Mouse (Mus musculus) C2C12 (cell line): Measurements from ENCODE around the gene Anks6. TPM values are rescaled to one million over a fixed set of nuclear protein-coding genes. Genes with fewer than 3 reads are reported as not detected.
"Not testable (repeated sequence)": the region's sequence is repeated elsewhere in the genome, so short reads cannot be mapped to it uniquely, and the experiment has no call there.

Experiments
- H3K27me3 ChIP-seq: one replicate; pipeline ENCODE4 v1.6.1; 2011; ENCODE audit not compliant: control insufficient read depth, insufficient read depth, insufficient read length
- H3K36me3 ChIP-seq: one replicate; pipeline ENCODE4 v1.6.1; 2011; ENCODE audit not compliant: control insufficient read depth, insufficient read depth
- H3K4me3 ChIP-seq: one replicate; pipeline ENCODE4 v1.5.1; 2011; ENCODE audit warnings: mild to moderate bottlenecking, control low read depth; ENCODE audit not compliant: poor library complexity, insufficient read depth, severe bottlenecking
- H3K79me2 ChIP-seq: one replicate; pipeline ENCODE4 v1.6.1; 2011; ENCODE audit not compliant: control insufficient read depth, insufficient read depth
- H3K79me3 ChIP-seq: one replicate; pipeline ENCODE4 v1.6.1; 2011; ENCODE audit warnings: low read depth, control low read depth
- H3ac ChIP-seq: one replicate; pipeline ENCODE3; 2011; ENCODE audit warnings: low read depth; ENCODE audit not compliant: control insufficient read depth, insufficient read length
- CEBPB ChIP-seq: IDR thresholded peaks from one replicate; pipeline ENCODE4 v1.6.1; 2011; ENCODE audit warnings: low read depth, mild to moderate bottlenecking, control low read depth, moderate library complexity
- CTCF ChIP-seq: IDR thresholded peaks from one replicate; pipeline ENCODE4 v1.5.1; 2011; ENCODE audit not compliant: control insufficient read depth, insufficient read depth, insufficient read length
- FOSL1 ChIP-seq: IDR thresholded peaks from one replicate; pipeline ENCODE4 v1.8.0; 2011; ENCODE audit warnings: mild to moderate bottlenecking, low read length; ENCODE audit not compliant: poor library complexity, insufficient read depth, severe bottlenecking
- MAX ChIP-seq: IDR thresholded peaks from one replicate; pipeline ENCODE4 v1.6.1; 2011; ENCODE audit warnings: mild to moderate bottlenecking, control low read depth
- MYOD1 ChIP-seq: IDR thresholded peaks from one replicate; pipeline ENCODE4 v1.6.1; 2011; ENCODE audit warnings: low read depth; ENCODE audit not compliant: control insufficient read depth, insufficient read length
- MYOG ChIP-seq: IDR thresholded peaks from one replicate; pipeline ENCODE4 v1.6.1; 2011; ENCODE audit not compliant: control insufficient read depth, insufficient read length; ENCODE audit errors: extremely low read depth
- USF1 ChIP-seq: IDR thresholded peaks from one replicate; pipeline ENCODE4 v1.6.1; 2011; ENCODE audit warnings: low read depth, mild to moderate bottlenecking, control low read depth, moderate library complexity
- polyA plus RNA-seq: library from polyadenylated mRNA; unstranded; fragments of >200 nt; fragmentation: generic; extraction: Trizol; gene quantifications from one replicate; pipeline ENCODE4 v1.2.1, GENCODE M21; 2012; ENCODE audit warnings: missing spikeins

Anks6 gene
- polyA plus RNA-seq, 1 experiment: 0.44 TPM

DNA sequence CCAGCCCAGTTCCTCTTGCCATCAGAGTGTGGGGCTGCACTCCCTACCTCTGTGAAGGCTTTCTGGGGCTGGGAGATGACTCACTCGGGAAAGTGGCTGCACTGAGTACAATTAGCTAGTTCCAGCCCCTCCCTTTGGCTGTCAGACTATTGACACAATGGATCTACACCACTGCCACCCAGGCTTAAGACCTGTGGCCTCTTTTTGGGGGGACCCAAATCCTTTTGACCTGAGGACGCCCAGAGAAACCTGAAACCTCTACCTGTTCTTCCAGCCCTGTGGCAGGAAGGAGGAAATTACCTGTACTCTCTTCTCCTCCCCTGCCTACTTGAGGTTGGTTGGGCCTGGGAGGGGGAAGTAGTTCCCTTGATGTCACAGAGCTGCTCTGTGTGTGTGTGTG, 17.8 kb upstream of the Anks6 start:
- no peak overlapping the region for H3ac ChIP-seq
- H3K79me3 ChIP-seq: no peaks in the 10 kb centered on the region
- no peaks in the 10 kb centered on the region for H3K36me3 ChIP-seq
- no peaks in the 10 kb centered on the region for H3K79me2 ChIP-seq
- H3K4me3 ChIP-seq: no peak overlapping the region
- TF ChIP-seq MYOG (no peak), FOSL1 (no peak), MAX (no peak), CEBPB (no peak), CTCF (no peak), MYOD1 (no peak), USF1 (no peak)
- H3K27me3 ChIP-seq: no peaks in the 10 kb centered on the region

DNA sequence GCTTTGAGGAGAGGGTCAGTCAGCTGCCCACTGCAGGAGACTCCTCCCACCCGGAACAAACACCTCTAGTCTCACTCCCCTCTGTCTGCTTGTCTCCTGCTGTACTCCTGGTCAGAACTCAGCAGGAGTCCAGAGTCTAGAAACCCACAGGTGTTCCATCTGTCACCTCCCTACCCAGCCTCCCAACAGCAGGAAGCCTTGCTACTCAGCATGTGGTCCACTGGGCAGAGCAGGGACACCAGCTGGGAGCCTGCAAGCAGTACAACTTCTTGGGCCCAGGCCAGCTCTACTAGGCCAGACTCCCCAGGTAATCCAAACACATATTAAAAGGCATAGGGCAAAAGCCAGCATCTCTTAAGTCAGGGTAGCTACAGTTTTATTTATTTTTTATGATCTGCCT, 3.7 kb upstream of the Anks6 start:
- Histone ChIP-seq H3ac (no peak overlapping the region), H3K79me2 (no peaks in the 10 kb centered on the region), H3K4me3 (no peak overlapping the region), H3K79me3 (no peaks in the 10 kb centered on the region), H3K27me3 (no peaks in the 10 kb centered on the region), H3K36me3 (no peaks in the 10 kb centered on the region)
- TF ChIP-seq MYOG (no peak), CTCF (no peak), USF1 (no peak), CEBPB (no peak), FOSL1 (no peak), MAX (no peak), MYOD1 (no peak)

- Histone ChIP-seq H3K36me3 (no peaks in the 10 kb centered on the region), H3K79me2 (no peaks in the 10 kb centered on the region), H3K4me3 (no peak overlapping the region), H3K79me3 (no peaks in the 10 kb centered on the region), H3K27me3 (no peaks in the 10 kb centered on the region), H3ac (no peak overlapping the region)
- TF ChIP-seq MYOD1 (no peak), CEBPB (no peak), MYOG (no peak), USF1 (no peak), MAX (no peak), CTCF (no peak), FOSL1 (no peak)
Observed at GRCm38 (mm10) chr4:47057510-47058325, 491 bp upstream of the Anks6 start.

DNA sequence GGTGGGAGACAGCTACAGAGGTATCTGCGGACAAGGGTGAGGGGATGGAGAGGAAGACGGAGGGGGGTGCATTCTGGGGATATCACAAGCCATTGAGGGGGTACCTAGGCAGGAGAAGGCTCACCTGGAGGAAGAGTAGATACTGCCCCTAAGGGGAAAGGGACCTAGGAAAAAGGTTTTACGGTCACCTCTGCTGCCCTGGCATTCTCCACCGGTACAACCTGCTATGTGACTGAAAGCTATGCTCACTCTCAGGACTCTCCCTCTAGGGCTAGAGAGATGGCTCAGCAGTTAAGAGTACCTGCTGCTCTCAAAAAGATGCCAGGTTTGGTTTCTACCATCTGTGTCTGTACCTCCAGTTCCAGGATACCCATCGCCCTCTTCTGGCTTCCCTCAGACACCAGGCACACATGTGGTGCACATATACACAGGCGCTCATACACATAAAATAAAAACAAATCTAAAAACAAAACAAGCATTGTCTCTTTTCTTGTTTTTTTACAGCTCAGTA, 1.6 kb downstream of the Anks6 start:
- no peak for TF ChIP-seq MYOG
- TF ChIP-seq MAX: no peak
- no peak for TF ChIP-seq FOSL1
- TF ChIP-seq CTCF: no peak
- no peak for TF ChIP-seq USF1
- TF ChIP-seq CEBPB: no peak
- TF ChIP-seq MYOD1: no peak
- H3K36me3 ChIP-seq: no peaks in the 10 kb centered on the region
- no peaks in the 10 kb centered on the region for H3K27me3 ChIP-seq
- no peaks in the 10 kb centered on the region for H3K79me2 ChIP-seq
- no peaks in the 10 kb centered on the region for H3K79me3 ChIP-seq
- no peak overlapping the region for H3ac ChIP-seq
- no peak overlapping the region for H3K4me3 ChIP-seq

DNA sequence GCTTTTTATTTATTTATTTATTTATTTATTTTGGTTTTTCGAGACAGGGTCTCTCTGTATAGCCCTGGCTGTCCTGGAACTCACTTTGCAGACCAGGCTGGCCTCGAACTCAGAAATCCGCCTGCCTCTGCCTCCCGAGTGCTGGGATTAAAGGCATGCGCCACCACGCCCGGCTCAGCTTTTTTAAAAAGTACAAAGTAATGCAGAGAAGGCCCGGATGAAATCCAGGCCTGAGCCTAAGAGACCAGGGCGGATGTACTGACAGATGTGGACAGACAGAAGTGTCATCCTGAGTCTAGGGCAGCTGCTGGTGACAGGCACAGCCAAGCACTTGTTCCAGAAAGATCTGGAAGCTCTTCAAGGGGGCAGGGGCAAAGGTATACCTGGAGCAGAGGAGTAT, 2.1 kb downstream of the Anks6 start:
- H3K36me3 ChIP-seq, H3K27me3 ChIP-seq, H3K4me3 ChIP-seq, H3ac ChIP-seq, H3K79me3 ChIP-seq, H3K79me2 ChIP-seq: not testable (repeated sequence)

DNA sequence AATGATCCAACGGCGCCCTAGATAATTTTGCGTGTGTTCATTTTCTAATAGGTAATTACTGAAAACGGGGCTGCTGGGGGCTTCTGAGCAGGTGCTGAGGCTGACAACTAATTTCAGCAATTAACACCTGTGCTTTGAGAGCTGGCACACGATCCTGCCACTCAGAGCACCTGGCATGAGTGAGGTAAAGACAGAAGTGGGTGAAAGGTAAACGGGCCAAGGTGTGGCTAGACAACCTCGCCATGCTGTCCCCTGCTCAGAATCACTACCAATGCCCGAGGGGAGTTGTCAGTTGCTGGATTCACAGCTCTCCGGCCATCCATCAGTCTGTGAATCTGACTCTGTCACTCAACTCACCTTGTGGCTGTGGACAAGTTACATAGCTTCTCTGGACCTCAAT, 5.3 kb downstream of the Anks6 start:
- no peak for TF ChIP-seq MAX
- TF ChIP-seq MYOG: no peak
- TF ChIP-seq USF1: no peak
- TF ChIP-seq MYOD1: no peak
- no peak for TF ChIP-seq FOSL1
- TF ChIP-seq CTCF: no peak
- no peak for TF ChIP-seq CEBPB
- H3ac ChIP-seq: no peak overlapping the region
- H3K79me2 ChIP-seq: no peaks in the 10 kb centered on the region
- no peak overlapping the region for H3K4me3 ChIP-seq
- H3K27me3 ChIP-seq: no peaks in the 10 kb centered on the region
- H3K79me3 ChIP-seq: no peaks in the 10 kb centered on the region
- no peaks in the 10 kb centered on the region for H3K36me3 ChIP-seq
